Mouse (Mus musculus) heart, embryonic 11.5 days (tissue): ENCODE measurements around the gene Elk4. TPM values are rescaled to one million over a fixed set of nuclear protein-coding genes. Genes with fewer than 3 reads are reported as not detected.

Source experiments
- ATAC-seq: fragments of 200-750 bp; cut with Nextera tagmentation; replicated peaks from 2 replicates; pipeline ENCODE4 v1.8.0; 2017; ENCODE audit warnings: moderate library complexity; ENCODE audit not compliant: insufficient number of reproducible peaks, low FRiP score, low TSS enrichment
- H3K27ac ChIP-seq: fragments of 300-500 bp; sonication (generic); 2 replicates; pipeline ENCODE4 v1.5.1; 2014; ENCODE audit warnings: mild to moderate bottlenecking, low read depth, low read length
- H3K27me3 ChIP-seq: fragments of 300-500 bp; sonication (generic); 2 replicates; pipeline ENCODE4 v1.6.1; 2014; ENCODE audit warnings: mild to moderate bottlenecking, low read length, mixed read lengths; ENCODE audit not compliant: control insufficient read depth, insufficient read depth
- H3K36me3 ChIP-seq: fragments of 300-500 bp; sonication (generic); 2 replicates; pipeline ENCODE4 v1.6.1; 2014; ENCODE audit warnings: mild to moderate bottlenecking, low read length, moderate library complexity, mixed read lengths; ENCODE audit not compliant: control insufficient read depth, insufficient read depth
- H3K4me1 ChIP-seq: fragments of 300-500 bp; sonication (generic); 2 replicates; pipeline ENCODE4 v1.6.1; 2014; ENCODE audit warnings: low read length; ENCODE audit not compliant: control insufficient read depth, insufficient read depth
- H3K4me2 ChIP-seq: fragments of 300-500 bp; sonication (generic); 2 replicates; pipeline ENCODE4 v1.6.1; 2014; ENCODE audit warnings: mild to moderate bottlenecking, moderate library complexity
- H3K4me3 ChIP-seq: fragments of 300-500 bp; sonication (generic); 2 replicates; pipeline ENCODE4 v1.5.1; 2014; ENCODE audit warnings: low read depth, low read length
- H3K9ac ChIP-seq: fragments of 300-500 bp; sonication (generic); 2 replicates; pipeline ENCODE4 v1.6.1; 2014; ENCODE audit warnings: mild to moderate bottlenecking, low read depth, low read length, moderate library complexity
- H3K9me3 ChIP-seq: fragments of 300-500 bp; sonication (generic); replicated peaks from 2 replicates; pipeline ENCODE4 v1.6.1; 2016; ENCODE audit warnings: low read length; ENCODE audit not compliant: control insufficient read depth
- WGBS: fragments of 180-500 bp; shearing (Covaris S2); extraction: QIAGEN DNeasy Blood & Tissue Kit; methylation state at CpG from one replicate; pipeline ENCODE4 v1.1.7; 2014; ENCODE audit not compliant: insufficient replicate concordance; 5-methylcytosine and 5-hydroxymethylcytosine counted together
- polyA plus RNA-seq: library from polyadenylated mRNA; unstranded; fragments of >200 nt; fragmentation: Nextera tagmentation; extraction: Ambion mirVana; gene quantifications from 2 replicates; pipeline ENCODE4 v1.2.1, GENCODE M21; 2014

Gene Elk4
- polyA plus RNA-seq, 1 experiment from 2014 or later, result 21.0 TPM

GRCm38 (mm10) chr1:132006046-132006445 is 1.4 kb upstream of the Elk4 start:
- H3K4me1 ChIP-seq, result peaks cover 12% of the 10 kb centered on the region
- no peak overlapping the region for H3K4me3 ChIP-seq
- H3K9ac ChIP-seq, result no peak overlapping the region
- 79% methylated on average over 3 of the region's 3 CpGs for WGBS
- H3K27ac ChIP-seq, result no peak overlapping the region
- H3K36me3 ChIP-seq, result no peaks in the 10 kb centered on the region
- no peak for ATAC-seq
- no peaks in the 10 kb centered on the region for H3K9me3 ChIP-seq
- H3K27me3 ChIP-seq, result no peaks in the 10 kb centered on the region
- no peak overlapping the region for H3K4me2 ChIP-seq

- H3K9ac ChIP-seq, result peak overlapping the region; percentile 99; the same call in 1 of the 2 replicates
- H3K4me2 ChIP-seq, result peak overlapping the region; percentile 63
- 26% methylated on average over 5 of the region's 5 CpGs for WGBS
Observed at GRCm38 (mm10) chr1:132006721-132007120, 686 bp upstream of the Elk4 start.

DNA sequence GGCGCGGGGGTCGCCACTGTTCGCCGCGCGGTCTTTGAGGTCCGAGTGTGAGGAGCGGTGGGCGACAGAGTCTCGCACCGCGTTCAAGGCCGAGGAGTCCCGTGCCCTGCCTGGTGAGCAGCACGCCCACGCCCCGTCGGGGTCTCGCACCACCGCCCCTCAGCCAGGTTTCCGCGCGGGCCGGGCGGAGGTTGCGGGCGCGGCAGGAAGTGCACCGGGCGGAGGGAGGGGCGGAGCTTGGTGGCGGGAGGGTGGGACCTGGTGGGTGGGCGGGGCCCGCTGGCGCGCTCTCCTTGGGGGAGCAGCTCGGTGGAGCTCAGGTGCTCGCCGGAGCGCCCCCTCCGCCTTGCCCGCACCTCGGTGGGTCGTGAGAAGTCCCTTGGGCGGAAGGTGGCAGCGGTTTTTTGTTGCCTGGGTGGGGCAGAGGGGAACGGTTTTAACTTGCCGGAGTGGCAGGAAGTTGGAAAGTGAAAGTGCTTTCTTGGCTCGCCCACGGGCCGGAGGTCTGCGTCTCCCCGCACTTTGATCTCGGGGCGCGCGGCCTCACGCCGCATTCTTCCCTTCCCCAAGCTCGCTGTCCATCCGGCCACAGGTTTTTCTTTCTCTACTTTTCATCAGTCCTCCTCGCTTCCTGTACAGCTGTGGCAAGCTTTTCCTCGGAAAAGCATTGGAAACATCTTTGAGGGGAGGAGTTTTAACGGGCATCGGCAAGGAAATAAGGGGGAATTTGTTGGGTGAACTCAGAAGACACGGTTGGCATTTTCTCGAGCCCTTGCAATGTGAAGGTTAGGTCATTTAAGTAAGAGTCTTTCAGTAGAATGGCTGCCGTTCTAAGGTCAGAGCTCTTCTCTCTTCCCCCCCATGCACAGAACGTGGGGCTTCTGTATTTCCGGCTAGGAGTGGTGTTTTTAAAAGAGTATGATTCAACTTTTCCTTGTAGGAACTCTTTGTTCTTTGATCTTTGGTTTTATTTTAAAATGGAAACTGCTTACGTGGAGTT is 721 bp downstream of the Elk4 start:
- Histone ChIP-seq H3K4me1 (peaks cover 12% of the 10 kb centered on the region), H3K9me3 (no peaks in the 10 kb centered on the region), H3K27ac (peak overlapping the region; percentile 99), H3K4me3 (peak overlapping the region; percentile 71), H3K4me2 (peak overlapping the region; percentile 63), H3K9ac (peak overlapping the region; percentile 99), H3K36me3 (no peaks in the 10 kb centered on the region), H3K27me3 (no peaks in the 10 kb centered on the region)
- ATAC-seq, result peak; percentile 94
- under 1% methylated on average over 70 of the region's 72 CpGs for WGBS

More at GRCm38 (mm10) chr1:132006721-132007120, 686 bp upstream of the Elk4 start:
- Histone ChIP-seq H3K27ac (no peak overlapping the region), H3K9me3 (no peaks in the 10 kb centered on the region), H3K27me3 (no peaks in the 10 kb centered on the region), H3K4me3 (peak overlapping the region; percentile 71), H3K4me1 (peaks cover 12% of the 10 kb centered on the region), H3K36me3 (no peaks in the 10 kb centered on the region)
- ATAC-seq, result no peak

- no peaks in the 10 kb centered on the region for H3K9me3 ChIP-seq
- H3K4me1 ChIP-seq, result peaks cover 12% of the 10 kb centered on the region
- no peak for ATAC-seq
- H3K36me3 ChIP-seq, result no peaks in the 10 kb centered on the region
- 53% methylated on average over 8 of the region's 8 CpGs for WGBS
- peak overlapping the region; percentile 63 for H3K4me2 ChIP-seq
- H3K27me3 ChIP-seq, result no peaks in the 10 kb centered on the region
- H3K9ac ChIP-seq, result peak overlapping the region; percentile 99
- peak overlapping the region; percentile 12; the same call in 1 of the 2 replicates for H3K27ac ChIP-seq
- H3K4me3 ChIP-seq, result peak overlapping the region; percentile 71
Observed at GRCm38 (mm10) chr1:132008881-132009644, 1.7 kb downstream of the Elk4 start.

GRCm38 (mm10) chr1:132010632-132011501 is 3.5 kb downstream of the Elk4 start:
- Histone ChIP-seq H3K27ac (no peak overlapping the region), H3K27me3 (no peaks in the 10 kb centered on the region), H3K4me3 (no peak overlapping the region), H3K4me2 (no peak overlapping the region), H3K4me1 (peaks cover 12% of the 10 kb centered on the region), H3K36me3 (0 out of 2 replicates have a peak, but pooled peaks cover 11% of the 10 kb centered on the region), H3K9me3 (no peaks in the 10 kb centered on the region), H3K9ac (no peak overlapping the region)
- 84% methylated on average over 17 of the region's 17 CpGs for WGBS
- no peak for ATAC-seq

DNA sequence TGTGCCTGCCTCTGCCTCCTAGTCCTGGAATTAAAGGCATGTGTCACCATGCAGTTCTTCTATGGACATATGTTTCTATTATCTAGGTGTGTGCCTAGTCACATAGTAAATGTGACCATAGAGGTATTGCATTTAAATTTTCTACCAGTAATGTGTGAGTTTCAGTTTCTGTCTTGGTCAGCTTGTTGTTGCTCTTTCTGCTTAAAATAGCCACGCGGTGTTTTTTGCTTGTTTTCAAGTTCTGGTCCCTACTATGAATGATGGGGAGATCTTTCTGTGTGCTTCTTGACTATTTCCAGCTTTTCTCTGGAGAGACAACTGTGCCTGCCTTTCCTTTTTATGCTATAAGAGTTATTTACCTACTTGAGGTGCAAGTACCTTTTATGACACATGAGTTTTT is 4.4 kb downstream of the Elk4 start:
- Histone ChIP-seq H3K9ac (no peak overlapping the region), H3K27ac (no peak overlapping the region), H3K27me3 (no peaks in the 10 kb centered on the region), H3K4me1 (peaks cover 8% of the 10 kb centered on the region), H3K4me2 (no peak overlapping the region), H3K36me3 (0 out of 2 replicates have a peak, but pooled peaks cover 11% of the 10 kb centered on the region), H3K9me3 (no peaks in the 10 kb centered on the region), H3K4me3 (no peak overlapping the region)
- 79% methylated on average over 2 of the region's 2 CpGs for WGBS
- no peak for ATAC-seq

- Histone ChIP-seq H3K36me3 (0 out of 2 replicates have a peak, but pooled peaks cover 11% of the 10 kb centered on the region), H3K9me3 (no peaks in the 10 kb centered on the region), H3K27me3 (no peaks in the 10 kb centered on the region), H3K4me3 (no peak overlapping the region), H3K27ac (no peak overlapping the region), H3K4me1 (peaks cover 8% of the 10 kb centered on the region), H3K4me2 (no peak overlapping the region), H3K9ac (no peak overlapping the region)
- WGBS, result 85% methylated on average over 8 of the region's 8 CpGs
- no peak for ATAC-seq
Observed at GRCm38 (mm10) chr1:132012861-132013260, 5.5 kb downstream of the Elk4 start.

- H3K4me2 ChIP-seq, result no peak overlapping the region
- H3K9ac ChIP-seq, result no peak overlapping the region
- peaks cover 1% of the 10 kb centered on the region; the same call in 1 of the 2 replicates for H3K4me1 ChIP-seq
- peaks cover 20% of the 10 kb centered on the region for H3K36me3 ChIP-seq
- H3K27ac ChIP-seq, result no peak overlapping the region
- H3K9me3 ChIP-seq, result no peaks in the 10 kb centered on the region
- no peak for ATAC-seq
- WGBS, result 88% methylated on average over 1 of the region's 1 CpGs
- H3K4me3 ChIP-seq, result no peak overlapping the region
- H3K27me3 ChIP-seq, result no peaks in the 10 kb centered on the region
Observed at GRCm38 (mm10) chr1:132014800-132015199, 7.4 kb downstream of the Elk4 start.
